Mouse (Mus musculus): ENCODE data around the gene Nelfb.
A peak's percentile ranks its signal among the peaks of the same experiment; 100 is the strongest.

Nelfb gene

DNA sequence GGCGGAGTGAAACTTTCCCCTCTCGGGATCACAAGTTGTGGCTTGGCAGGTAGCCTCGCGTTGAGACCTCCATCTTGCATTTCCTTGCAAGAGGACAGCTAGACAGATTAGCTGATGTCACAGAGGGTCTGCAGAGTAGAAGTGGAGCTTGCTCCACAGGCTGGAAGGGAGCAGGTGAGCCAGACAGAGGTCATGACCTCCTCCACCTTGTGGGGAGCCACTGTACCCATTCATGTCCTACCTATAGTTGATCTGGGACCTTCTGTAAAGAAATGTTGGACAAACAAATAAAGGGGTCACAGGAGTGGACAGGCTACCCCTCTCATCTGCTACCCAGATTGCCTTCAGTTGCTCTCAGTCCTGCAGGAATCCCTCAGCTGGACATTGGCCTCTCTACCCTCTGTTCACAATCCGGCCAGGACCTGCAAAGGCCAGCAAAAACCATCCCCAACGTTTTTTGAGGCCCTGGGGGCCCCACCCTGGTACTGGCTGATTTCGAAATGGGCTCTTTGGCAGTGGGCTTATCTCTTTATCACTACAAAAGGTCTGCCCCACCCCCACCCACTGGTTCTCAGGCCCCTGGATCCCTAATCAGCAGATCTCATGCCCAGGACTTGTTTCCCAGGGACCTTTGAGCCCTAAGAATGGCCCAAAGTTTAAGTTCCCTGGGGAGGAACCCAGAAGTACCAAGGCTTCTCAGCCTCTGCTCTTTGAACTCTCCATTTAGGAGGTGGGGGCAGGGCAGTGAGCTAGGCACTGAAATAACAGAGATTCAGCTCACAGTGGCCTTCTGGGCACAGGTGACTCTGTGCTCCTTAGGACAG lies 36.2 kb downstream of the Nelfb start:
- DNase-seq = no peak

DNA sequence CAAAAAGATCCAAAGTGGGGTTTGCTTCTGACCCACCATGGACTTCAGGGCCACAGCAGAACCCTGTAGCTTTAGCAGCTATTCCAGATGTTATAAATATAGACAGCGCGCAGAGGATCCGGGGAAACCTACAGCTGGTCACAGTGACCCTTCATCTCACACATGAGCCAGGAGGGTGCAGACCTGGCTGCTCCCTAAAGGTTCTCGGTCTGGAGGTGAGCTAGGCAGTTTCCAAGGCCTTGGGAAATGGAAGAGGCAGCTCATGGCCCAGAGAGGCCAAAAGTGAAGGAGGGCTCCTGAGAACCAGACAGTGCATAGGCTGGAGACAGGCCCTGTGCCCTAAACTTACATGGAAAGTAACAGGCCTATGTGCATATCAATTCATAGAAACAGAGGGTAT lies 37.5 kb downstream of the Nelfb start:
- DNase-seq = no peak

DNA sequence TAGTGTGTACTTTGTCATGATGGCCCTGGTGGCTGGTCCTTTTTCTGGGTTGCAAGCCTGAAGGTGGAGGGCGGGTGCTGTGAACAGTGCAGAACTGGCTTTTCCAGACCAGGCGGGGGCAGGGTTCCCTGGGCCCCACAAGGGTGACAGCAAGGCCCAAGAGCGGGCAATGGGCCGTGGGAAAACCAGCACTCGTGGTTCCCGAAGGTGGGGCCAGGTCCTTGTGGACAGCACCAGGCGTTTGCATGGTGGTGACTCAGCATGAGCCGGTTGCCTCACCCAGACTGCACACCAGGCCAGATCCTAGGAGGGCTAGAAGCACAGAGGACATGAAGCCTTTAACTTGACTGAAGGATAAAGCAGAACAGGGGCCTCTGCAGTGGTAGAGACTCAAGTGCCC lies 38.7 kb downstream of the Nelfb start:
- DNase-seq = no peak

DNA sequence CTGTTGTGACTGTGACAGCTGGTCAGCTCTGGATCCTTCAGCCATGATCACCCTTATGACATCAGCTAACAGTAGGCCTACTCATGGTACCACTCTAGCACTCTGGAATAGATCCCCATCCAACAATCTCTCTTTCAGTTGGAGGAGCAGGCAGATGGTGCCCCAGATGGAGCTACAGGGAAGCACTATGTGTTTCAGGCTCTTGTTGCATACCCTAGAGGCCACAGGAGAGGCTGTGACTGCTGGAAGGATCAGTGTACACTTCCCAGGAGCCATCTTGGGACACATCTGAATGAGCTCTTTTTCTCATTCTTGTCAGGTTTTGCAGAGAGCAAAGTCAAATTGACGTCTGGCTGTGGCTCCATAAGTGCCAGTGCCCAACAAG lies 39.5 kb downstream of the Nelfb start:
- DNase-seq = peak; percentile 44

DNA sequence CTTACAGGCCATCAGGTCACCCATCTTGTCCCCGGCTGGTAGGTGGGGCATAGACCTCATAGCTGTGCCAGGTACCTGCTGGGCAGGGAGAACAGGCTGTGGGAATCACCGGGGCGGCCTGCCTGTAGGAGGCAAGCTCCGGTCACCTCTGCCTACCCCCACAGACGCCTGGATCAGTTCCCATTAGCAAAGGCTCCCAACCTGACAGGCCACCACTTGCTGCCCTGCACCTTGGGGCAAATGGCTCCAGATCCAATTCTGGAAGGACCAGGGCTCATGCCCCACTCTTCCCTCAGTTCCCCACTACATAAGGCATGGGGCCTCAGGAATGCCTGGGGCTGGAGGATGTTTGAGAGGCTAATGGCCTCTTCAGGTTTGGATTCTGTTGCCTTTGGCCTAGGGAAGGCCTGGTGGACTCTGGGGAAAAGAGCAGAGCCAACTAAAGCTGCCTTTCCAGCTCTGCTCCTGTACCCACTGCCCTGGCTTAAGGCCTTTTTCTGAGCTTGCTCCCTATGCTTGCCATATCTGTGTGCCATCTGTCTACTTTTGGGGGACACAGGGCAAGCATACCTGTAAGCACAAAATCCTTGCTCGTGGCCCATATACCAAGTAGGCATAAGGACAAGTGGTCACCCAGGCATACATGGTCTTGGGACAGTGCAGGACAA lies 40.1 kb downstream of the Nelfb start:
- DNase-seq = no peak

DNA sequence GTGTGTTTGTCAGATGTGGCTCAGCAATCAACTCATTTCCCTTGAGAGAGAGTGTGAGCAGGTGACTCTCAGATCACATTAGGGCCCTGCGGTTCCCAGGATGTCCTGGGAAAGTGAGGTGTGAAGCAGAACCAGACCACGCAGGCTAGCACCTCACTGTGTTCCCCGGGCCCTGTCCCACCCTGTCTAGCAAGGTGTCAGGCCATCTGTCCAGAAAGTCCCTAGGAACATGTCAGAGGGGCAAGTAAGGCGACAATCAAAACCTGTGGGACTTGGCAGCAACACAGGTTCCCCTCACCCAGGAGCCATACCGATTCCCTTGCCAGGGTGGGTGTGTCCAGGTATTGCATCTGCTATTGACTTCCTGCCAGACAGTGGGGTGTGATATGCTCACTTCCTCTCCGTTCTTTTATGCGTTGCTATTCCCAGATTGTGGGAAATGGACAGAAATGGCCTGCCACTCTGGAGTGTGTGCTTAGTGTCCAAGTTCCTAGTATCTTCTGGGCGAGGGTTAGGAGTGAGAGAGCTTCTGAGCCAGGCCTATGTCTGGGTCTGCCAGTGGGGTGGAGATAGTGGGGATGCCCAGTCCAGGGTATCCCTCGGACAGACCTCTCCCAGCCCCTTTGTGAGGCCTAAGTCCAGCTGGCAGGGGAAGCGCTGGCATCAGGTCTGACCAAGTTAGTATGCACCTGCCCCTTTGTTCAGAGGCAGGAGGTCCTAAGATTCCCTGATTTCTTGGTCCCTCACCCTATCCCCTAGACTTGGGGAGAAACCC lies 40.8 kb downstream of the Nelfb start:
- DNase-seq = no peak

DNA sequence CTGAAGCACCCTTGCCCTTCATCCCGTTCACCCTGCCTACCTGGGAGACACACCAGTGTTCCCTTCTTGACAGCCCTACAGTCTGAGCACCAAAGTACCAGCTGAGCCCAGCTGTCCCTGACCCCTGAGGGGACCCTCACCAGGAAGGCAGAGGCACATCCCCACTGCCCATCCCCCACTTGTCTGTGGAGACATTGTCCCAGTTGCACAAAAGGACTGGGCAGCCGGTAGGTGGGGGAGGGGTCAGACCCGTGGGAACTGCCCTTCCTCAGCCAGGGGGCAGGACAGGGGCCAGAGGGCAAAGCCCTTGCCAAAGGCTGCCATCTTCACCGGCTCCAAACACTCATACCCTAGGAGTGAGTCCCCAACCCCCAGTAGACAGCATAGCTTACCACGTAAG lies 41.5 kb downstream of the Nelfb start:
- peak; percentile 82 for DNase-seq

DNA sequence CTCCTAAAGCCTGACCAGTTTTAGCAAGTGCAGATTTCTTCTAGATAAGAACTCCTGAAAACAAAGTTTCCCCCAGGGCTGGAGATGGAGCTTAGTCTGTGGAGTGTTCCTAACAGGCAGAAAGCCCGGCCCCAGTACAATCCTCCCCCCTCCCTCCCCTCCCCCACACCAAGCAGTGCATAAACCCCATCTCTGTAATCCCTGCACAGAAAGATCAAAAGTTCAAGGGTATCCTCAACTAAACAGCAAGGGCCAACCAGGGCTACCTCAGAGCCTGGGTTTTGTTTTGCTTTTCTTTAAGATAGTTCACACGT lies 42.7 kb downstream of the Nelfb start:
- DNase-seq = no peak

DNA sequence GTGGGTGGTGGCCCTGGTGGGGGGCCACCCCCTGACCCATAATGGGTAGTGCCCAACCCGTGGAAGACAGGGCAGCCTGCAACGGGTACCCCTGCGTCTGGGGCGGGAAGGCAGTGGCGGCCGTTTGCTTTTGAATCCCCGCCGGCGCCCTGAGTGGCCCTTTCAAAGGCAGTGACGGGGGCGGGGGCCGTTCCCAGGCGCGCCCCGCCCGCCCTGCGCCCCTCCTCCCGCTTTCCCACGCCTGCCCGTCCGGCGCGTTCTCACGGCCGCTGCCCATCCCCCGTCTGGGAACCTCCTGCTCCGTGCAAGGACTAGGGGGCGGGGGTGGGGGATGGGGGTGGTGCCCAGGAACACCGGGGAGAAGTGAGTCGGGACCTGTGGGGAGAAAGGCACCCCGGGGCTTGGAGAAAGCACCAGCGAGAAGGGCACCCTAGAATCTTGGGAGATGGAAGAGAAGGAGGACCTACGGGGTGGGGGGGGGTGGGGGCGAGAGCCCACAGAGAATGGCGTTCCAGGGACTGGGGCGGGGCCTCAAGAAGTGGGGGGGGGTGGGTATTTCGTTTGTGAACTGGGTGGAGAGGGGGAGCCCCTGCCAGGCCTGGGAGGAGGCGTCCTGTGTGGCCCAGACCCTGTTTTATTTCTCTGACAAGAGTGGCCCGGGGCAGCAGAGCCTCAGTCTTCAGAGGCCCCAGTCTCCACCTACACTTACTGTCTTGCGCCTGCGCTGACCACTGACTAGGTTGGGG lies 43.2 kb downstream of the Nelfb start:
- peak; percentile 91 for DNase-seq

DNA sequence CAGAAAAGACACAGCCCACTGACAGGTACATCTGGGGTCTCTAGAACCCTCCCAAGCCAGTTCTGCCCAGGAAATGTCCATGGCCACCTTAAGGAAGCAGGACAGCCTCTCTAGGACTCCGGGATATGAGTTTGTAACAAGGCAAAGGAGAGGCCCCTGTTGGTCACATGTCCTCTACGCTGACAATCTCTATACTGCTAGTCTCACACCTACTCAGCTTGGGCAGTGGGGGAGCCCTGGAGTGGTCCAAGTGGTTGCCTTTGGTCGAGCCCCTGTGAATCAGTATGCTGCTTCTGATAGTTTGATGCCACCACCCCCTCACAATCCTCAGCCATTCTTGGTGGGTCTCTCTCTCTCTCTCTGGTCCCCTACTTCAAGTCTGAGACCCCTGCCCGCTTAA lies 43.8 kb downstream of the Nelfb start:
- DNase-seq = no peak

DNA sequence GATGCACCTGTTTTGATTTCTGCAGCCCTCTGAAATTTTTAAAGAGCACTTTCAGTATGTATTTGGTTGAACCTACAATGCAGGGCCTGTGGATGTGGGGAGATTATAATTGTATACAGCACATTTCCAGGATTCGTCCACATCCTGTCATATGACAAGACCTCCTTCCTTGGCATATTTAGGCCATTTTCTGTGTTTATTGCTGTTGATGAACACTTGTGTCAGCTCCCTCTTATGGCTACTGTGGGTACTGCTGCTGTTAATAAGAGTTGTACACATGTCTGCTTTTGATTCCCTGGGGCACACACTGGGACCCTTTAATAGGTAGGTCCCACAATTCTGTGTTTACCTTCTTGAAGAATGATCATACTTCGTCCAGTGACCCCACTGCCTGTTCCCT lies 53.6 kb downstream of the Nelfb start:
- DNase-seq = peak; percentile 83

DNA sequence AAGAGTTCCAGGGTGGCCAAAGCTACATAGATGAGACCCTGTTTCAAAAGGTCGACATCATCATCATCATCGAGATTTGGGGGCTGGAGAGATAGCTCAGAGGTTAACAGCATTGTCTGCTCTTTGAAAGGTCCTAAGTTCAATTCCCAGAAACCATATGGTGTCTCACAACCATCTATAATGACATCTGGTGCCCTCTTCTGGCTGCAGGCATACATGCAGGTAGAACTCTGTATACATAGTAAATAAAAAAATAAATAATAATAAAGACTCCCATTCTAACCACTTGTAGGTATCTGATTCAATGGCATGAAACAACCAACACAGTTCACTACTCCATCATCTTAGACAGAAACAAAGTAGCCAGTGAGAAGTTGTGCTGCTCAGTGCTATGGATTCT lies 54.3 kb downstream of the Nelfb start:
- peak; percentile 39 for DNase-seq

DNA sequence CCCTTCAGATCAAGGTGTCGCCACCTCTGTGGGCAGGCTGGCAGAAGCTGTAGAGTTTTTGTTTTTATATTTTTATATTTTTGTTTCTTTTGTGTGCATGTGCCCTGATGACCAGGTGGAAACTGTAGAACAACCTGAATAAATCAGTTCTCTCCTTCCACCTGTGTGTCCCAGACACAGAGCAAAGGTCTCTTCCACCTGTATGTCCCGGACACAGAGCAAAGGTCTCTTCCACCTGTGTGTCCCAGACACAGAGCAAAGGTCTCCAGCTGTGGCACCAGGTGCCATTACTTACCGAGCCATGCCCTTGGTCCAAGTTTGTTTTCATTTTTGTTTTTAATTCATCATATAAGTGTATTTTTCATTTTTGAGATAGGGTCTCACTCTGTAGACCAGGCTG lies 55.1 kb downstream of the Nelfb start:
- no peak for DNase-seq

DNA sequence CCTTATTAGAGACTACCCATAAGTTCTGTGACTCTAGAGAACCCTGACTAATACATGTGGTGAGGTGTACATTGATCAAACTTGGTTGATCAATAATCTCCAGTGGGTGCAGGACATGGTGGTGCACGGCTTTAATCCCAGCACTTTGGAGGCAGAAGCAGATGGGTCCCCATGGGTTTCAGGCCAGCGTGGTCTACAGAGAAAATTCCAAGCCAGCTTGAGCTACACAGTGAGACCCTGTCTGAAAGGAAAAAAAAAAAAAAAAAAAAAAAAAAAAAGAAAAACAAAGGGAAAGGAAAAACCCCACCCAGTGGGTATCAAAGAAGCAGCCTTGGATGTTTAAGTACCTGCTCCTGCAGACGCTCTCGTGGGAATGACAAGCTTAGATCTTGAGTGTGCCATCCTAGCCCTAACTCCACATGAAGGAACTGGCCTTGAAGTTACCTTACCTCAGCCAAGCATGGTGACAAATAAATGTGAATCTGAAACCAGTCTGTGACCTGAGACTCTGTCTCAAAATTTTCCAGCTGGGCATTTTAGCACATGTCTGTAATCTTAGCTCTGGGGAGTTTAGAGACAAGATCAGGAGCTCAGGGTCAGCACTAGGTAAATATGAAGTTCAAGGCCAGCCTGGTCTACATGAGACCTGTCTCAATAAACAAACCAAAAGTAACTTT lies 59.9 kb downstream of the Nelfb start:
- DNase-seq = no peak
